Mouse (Mus musculus) thymus, adult 2 months (tissue): Measurements from ENCODE around the gene Chst1.

ENCODE experiments used
- CTCF ChIP-seq: fragments of 200-500 bp; IDR thresholded peaks from 2 replicates; pipeline ENCODE4 v1.5.1; 2012; ENCODE audit warnings: mild to moderate bottlenecking, control low read depth, low read length, moderate library complexity, borderline replicate concordance; ENCODE audit not compliant: control insufficient read depth, poor library complexity, insufficient read depth; ENCODE audit errors: extremely low read depth
- POLR2A ChIP-seq: fragments of 200-500 bp; IDR thresholded peaks from 2 replicates; pipeline ENCODE4 v1.6.1; 2012; ENCODE audit warnings: mild to moderate bottlenecking, low read length, control low read depth, moderate library complexity; ENCODE audit not compliant: control insufficient read depth, poor library complexity, insufficient read depth; ENCODE audit errors: extremely low read depth

DNA sequence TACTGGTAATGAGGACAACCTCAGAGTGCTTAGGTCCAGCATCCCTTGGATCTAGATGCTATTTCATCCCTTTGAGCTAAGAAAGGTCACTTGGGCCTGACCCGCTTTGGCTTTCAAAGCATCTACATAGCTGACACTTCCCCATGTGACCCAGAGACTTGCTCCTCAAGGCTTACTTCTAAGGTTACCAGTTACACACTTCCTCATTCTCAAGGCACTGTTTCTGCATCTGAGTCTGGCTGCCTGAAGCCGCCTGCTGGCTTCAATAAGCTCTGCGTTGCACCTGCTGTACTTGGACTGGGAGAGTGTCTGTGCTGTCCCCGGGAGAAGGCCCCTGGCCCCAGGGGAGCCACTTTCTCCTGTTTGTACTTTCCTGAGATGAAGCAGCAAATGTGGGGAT, 36.6 kb upstream of the Chst1 start:
- no peak for TF ChIP-seq CTCF
- no peak for TF ChIP-seq POLR2A
